Mouse (Mus musculus) liver, embryonic 11.5 days (tissue): Measurements from ENCODE around the gene Ppp1r18. TPM values are rescaled to one million over a fixed set of nuclear protein-coding genes. Genes with fewer than 3 reads are reported as not detected.
A peak's percentile ranks its signal among the peaks of the same experiment; 100 is the strongest.
"Not testable (repeated sequence)": the region's sequence is repeated elsewhere in the genome, so short reads cannot be mapped to it uniquely, and the experiment has no call there.

Source experiments
- ATAC-seq: fragments of 200-750 bp; cut with Nextera tagmentation; replicated peaks from 2 replicates; pipeline ENCODE4 v1.8.0; 2017; ENCODE audit warnings: moderate number of reproducible peaks, mild to moderate bottlenecking, moderate TSS enrichment, moderate library complexity; ENCODE audit not compliant: low FRiP score
- DNase-seq: peaks from one replicate; pipeline ENCODE4 v3.0.0-alpha.2; 2017; ENCODE audit warnings: low spot score
- H3K27ac ChIP-seq: fragments of 300-500 bp; sonication (generic); 2 replicates; pipeline ENCODE4 v1.5.1; 2014; ENCODE audit warnings: mild to moderate bottlenecking, low read depth, low read length, control low read depth
- H3K27me3 ChIP-seq: fragments of 300-500 bp; sonication (generic); replicated peaks from 2 replicates; pipeline ENCODE4 v1.6.1; 2014; ENCODE audit warnings: low read length, mixed read lengths; ENCODE audit not compliant: control insufficient read depth, insufficient read depth
- H3K36me3 ChIP-seq: fragments of 300-500 bp; sonication (generic); 2 replicates; pipeline ENCODE4 v1.6.1; 2014; ENCODE audit warnings: mild to moderate bottlenecking, low read length, moderate library complexity, mixed read lengths; ENCODE audit not compliant: control insufficient read depth, insufficient read depth
- H3K4me1 ChIP-seq: fragments of 300-500 bp; sonication (generic); replicated peaks from 2 replicates; pipeline ENCODE4 v1.6.1; 2014; ENCODE audit warnings: low read length, mixed read lengths; ENCODE audit not compliant: control insufficient read depth, insufficient read depth
- H3K4me2 ChIP-seq: fragments of 300-500 bp; sonication (generic); 2 replicates; pipeline ENCODE4 v1.6.1; 2014; ENCODE audit warnings: mild to moderate bottlenecking, control low read depth, moderate library complexity
- H3K4me3 ChIP-seq: fragments of 300-500 bp; sonication (generic); 2 replicates; pipeline ENCODE4 v1.5.1; 2014; ENCODE audit warnings: low read depth, low read length, control low read depth
- H3K9ac ChIP-seq: fragments of 300-500 bp; sonication (generic); 2 replicates; pipeline ENCODE4 v1.6.1; 2014; ENCODE audit warnings: low read depth, low read length, control low read depth
- H3K9me3 ChIP-seq: fragments of 300-500 bp; sonication (generic); 2 replicates; pipeline ENCODE4 v1.6.1; 2016; ENCODE audit warnings: low read length, inconsistent platforms, mixed read lengths; ENCODE audit not compliant: control insufficient read depth
- WGBS: fragments of 180-500 bp; shearing (Covaris S2); extraction: QIAGEN DNeasy Blood & Tissue Kit; methylation state at CpG from one replicate; pipeline ENCODE4 v1.1.7; 2014; 5-methylcytosine and 5-hydroxymethylcytosine counted together
- polyA plus RNA-seq: library from polyadenylated mRNA; unstranded; fragments of >200 nt; fragmentation: Nextera tagmentation; extraction: Ambion mirVana; gene quantifications from 2 replicates; pipeline ENCODE4 v1.2.1, GENCODE M21; 2014

The Ppp1r18 gene
- polyA plus RNA-seq, 1 experiment from 2014 or later = 22.0 TPM

- H3K36me3 ChIP-seq = peaks cover 38% of the 10 kb centered on the region
- peak overlapping the region; percentile 95 for H3K4me2 ChIP-seq
- H3K4me3 ChIP-seq = peak overlapping the region; percentile 89
- peaks cover 37% of the 10 kb centered on the region for H3K4me1 ChIP-seq
- H3K27me3 ChIP-seq = no peaks in the 10 kb centered on the region
- H3K27ac ChIP-seq = 0 out of 2 replicates have a peak overlapping the region, but pooled peaks have one; percentile 35
- H3K9me3 ChIP-seq = no peaks in the 10 kb centered on the region
- H3K9ac ChIP-seq = peak overlapping the region; percentile 99
- no peak for DNase-seq
- WGBS = 77% methylated on average over 26 of the region's 26 CpGs
- ATAC-seq = no peak
Measured at GRCm38 (mm10) chr17:35834696-35835422, 30.5 kb upstream of the Ppp1r18 start.

DNA sequence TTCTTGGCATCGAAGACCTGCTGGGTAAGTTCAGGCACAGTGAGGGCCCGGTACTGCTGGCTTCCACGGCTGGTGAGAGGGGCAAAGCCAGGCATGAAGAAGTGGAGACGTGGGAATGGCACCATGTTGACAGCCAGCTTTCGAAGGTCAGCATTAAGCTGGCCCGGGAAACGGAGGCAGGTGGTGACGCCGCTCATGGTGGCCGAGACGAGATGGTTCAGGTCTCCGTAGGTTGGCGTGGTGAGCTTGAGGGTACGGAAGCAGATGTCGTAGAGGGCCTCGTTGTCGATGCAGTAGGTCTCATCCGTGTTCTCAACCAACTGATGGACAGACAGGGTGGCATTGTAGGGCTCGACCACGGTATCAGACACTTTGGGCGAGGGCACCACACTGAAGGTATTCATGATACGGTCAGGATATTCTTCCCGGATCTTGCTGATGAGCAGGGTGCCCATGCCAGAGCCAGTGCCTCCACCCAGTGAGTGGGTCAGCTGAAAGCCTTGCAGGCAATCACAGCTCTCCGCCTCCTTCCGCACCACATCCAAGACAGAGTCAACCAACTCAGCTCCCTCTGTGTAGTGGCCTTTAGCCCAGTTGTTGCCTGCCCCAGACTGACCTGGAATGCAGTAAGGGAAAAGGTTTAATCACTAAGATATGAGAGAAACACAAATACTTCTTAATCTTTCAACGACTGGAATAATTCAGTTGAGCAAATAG, 29.8 kb upstream of the Ppp1r18 start:
- Histone ChIP-seq H3K4me2 (peak overlapping the region; percentile 95), H3K36me3 (peaks cover 36% of the 10 kb centered on the region), H3K4me1 (peaks cover 30% of the 10 kb centered on the region), H3K4me3 (peak overlapping the region; percentile 89), H3K9me3 (no peaks in the 10 kb centered on the region), H3K27me3 (no peaks in the 10 kb centered on the region), H3K9ac (peak overlapping the region; percentile 99), H3K27ac (peak overlapping the region; percentile 98; the same call in 1 of the 2 replicates)
- no peak for DNase-seq
- ATAC-seq = no peak
- WGBS = 80% methylated on average over 26 of the region's 26 CpGs

DNA sequence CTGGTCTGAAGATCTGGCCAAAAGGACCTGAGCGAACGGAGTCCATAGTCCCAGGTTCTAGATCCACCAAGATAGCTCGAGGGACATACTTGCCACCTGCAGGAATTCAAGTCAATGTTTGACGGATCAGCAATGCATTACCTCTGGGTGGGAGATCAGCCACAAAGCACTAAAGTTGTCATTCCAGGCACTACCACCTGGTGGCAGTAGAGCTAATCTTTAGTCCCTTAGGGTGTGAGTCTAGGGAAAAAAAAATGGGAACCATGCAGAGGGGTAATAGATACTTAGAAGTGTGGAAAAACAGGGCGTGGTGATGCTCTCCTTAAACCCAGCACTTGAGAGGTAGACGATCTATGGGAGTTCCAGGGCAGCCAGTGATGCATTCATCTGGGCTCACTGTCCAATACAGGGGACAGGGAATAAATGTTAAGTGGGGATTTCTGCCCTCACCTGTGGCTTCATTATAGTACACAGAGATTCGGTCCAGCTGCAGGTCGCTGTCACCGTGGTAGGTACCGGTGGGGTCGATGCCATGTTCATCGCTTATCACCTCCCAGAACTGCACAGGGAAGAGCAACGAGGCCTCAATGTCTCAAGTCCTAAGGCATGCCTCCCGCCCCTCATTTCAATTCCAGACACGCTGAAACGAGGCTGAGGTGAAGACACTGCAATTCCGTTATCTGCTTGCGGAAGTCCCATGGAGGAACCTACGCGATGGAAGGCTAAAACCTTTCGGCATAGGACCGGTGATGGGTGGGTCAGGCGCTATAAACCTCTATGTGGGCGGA, 29.0 kb upstream of the Ppp1r18 start:
- H3K27ac ChIP-seq = peak overlapping the region; percentile 98
- no peak for ATAC-seq
- H3K4me2 ChIP-seq = peak overlapping the region; percentile 95
- peaks cover 33% of the 10 kb centered on the region for H3K36me3 ChIP-seq
- DNase-seq = peak; percentile 69
- peak overlapping the region; percentile 99 for H3K9ac ChIP-seq
- 7% methylated on average over 24 of the region's 24 CpGs for WGBS
- H3K4me3 ChIP-seq = peak overlapping the region; percentile 89
- peaks cover 30% of the 10 kb centered on the region for H3K4me1 ChIP-seq
- H3K9me3 ChIP-seq = no peaks in the 10 kb centered on the region
- no peaks in the 10 kb centered on the region for H3K27me3 ChIP-seq

- Histone ChIP-seq H3K4me2 (peak overlapping the region; percentile 95), H3K9me3 (no peaks in the 10 kb centered on the region), H3K4me3 (peak overlapping the region; percentile 89), H3K27ac (peak overlapping the region; percentile 98), H3K4me1 (peaks cover 30% of the 10 kb centered on the region), H3K36me3 (peaks cover 31% of the 10 kb centered on the region), H3K27me3 (no peaks in the 10 kb centered on the region), H3K9ac (peak overlapping the region; percentile 99)
- ATAC-seq = peak; percentile 48
- DNase-seq = peak; percentile 96
- under 1% methylated on average over 25 of the region's 25 CpGs for WGBS
Measured at GRCm38 (mm10) chr17:35836991-35837422, 28.4 kb upstream of the Ppp1r18 start.

GRCm38 (mm10) chr17:35837487-35837886, 27.9 kb upstream of the Ppp1r18 start:
- peak overlapping the region; percentile 95 for H3K4me2 ChIP-seq
- peak overlapping the region; percentile 89 for H3K4me3 ChIP-seq
- peaks cover 31% of the 10 kb centered on the region for H3K36me3 ChIP-seq
- DNase-seq (peak; percentile 74), ATAC-seq (0 out of 2 replicates have a peak, but pooled peaks have one; percentile 2)
- H3K9ac ChIP-seq = peak overlapping the region; percentile 99
- H3K9me3 ChIP-seq = no peaks in the 10 kb centered on the region
- WGBS = 0% methylated on average over 18 of the region's 18 CpGs
- H3K4me1 ChIP-seq = peaks cover 30% of the 10 kb centered on the region
- no peaks in the 10 kb centered on the region for H3K27me3 ChIP-seq
- H3K27ac ChIP-seq = peak overlapping the region; percentile 98

GRCm38 (mm10) chr17:35838122-35838544, 27.3 kb upstream of the Ppp1r18 start, which contains the start of gene Tubb5:
Gene Tubb5 (minus strand): TSS chr17:35838306.
- Histone ChIP-seq H3K27me3 (no peaks in the 10 kb centered on the region), H3K4me1 (peaks cover 30% of the 10 kb centered on the region), H3K9ac (peak within 1 kb of the TSS; percentile 99), H3K27ac (peak within 1 kb of the TSS; percentile 98), H3K36me3 (peaks cover 31% of the 10 kb centered on the region), H3K4me2 (peak within 1 kb of the TSS; percentile 95), H3K4me3 (peak within 1 kb of the TSS; percentile 89), H3K9me3 (no peaks in the 10 kb centered on the region)
- 1% methylated on average over 29 of the region's 29 CpGs for WGBS
- DNase-seq (peak; percentile 97), ATAC-seq (peak; percentile 74)

GRCm38 (mm10) chr17:35838570-35838969, 26.8 kb upstream of the Ppp1r18 start:
- H3K4me1 ChIP-seq = peaks cover 30% of the 10 kb centered on the region
- no peak for DNase-seq
- H3K4me2 ChIP-seq = peak overlapping the region; percentile 95
- H3K27ac ChIP-seq = peak overlapping the region; percentile 50
- H3K9ac ChIP-seq = peak overlapping the region; percentile 63
- no peak for ATAC-seq
- peaks cover 31% of the 10 kb centered on the region for H3K36me3 ChIP-seq
- no peaks in the 10 kb centered on the region for H3K27me3 ChIP-seq
- peak overlapping the region; percentile 89 for H3K4me3 ChIP-seq
- no peaks in the 10 kb centered on the region for H3K9me3 ChIP-seq
- WGBS = 2% methylated on average over 5 of the region's 5 CpGs

GRCm38 (mm10) chr17:35839002-35839401, 26.4 kb upstream of the Ppp1r18 start:
- H3K4me2 ChIP-seq = peak overlapping the region; percentile 95
- not testable (repeated sequence) for DNase-seq, H3K27me3 ChIP-seq, ATAC-seq, H3K9me3 ChIP-seq
- H3K4me1 ChIP-seq = peaks cover 29% of the 10 kb centered on the region
- H3K4me3 ChIP-seq = peak overlapping the region; percentile 89
- peaks cover 28% of the 10 kb centered on the region for H3K36me3 ChIP-seq
- peak overlapping the region; percentile 50 for H3K27ac ChIP-seq
- H3K9ac ChIP-seq = peak overlapping the region; percentile 63
- 52% methylated on average over 3 of the region's 3 CpGs for WGBS
